Mouse (Mus musculus) monocyte, adult 2 months (primary cell): ENCODE results near the gene Nrde2.
A peak's percentile ranks its signal among the peaks of the same experiment; 100 is the strongest.

ENCODE experiments used
- DNase-seq, 2 experiments: peaks; one replicate each; pipeline ENCODE4 v3.0.0; 2022; ENCODE audit warnings: low spot score in 2 of 2, low read depth in 1 of 2

Nrde2 gene

DNA sequence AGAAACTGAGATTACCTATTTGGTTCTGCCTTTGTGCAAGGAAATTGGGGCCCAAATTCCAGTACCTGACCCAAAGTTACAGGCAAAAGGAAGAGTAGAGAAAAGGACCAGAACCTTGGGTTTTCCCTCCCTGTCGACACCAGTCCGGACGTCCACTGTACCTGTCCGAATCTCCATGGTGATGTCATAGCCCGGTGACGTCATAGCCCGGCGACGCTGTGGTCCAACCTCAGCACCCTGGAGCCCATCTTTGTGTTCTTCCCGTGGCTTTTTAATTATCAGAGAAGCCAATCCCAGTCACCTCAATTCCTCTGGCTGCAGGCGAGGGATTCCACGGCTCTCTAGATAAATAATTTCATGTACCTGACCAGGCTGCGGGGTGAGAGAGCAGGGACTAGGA is 21.3 kb upstream of the Nrde2 start:
- no peak for DNase-seq

DNA sequence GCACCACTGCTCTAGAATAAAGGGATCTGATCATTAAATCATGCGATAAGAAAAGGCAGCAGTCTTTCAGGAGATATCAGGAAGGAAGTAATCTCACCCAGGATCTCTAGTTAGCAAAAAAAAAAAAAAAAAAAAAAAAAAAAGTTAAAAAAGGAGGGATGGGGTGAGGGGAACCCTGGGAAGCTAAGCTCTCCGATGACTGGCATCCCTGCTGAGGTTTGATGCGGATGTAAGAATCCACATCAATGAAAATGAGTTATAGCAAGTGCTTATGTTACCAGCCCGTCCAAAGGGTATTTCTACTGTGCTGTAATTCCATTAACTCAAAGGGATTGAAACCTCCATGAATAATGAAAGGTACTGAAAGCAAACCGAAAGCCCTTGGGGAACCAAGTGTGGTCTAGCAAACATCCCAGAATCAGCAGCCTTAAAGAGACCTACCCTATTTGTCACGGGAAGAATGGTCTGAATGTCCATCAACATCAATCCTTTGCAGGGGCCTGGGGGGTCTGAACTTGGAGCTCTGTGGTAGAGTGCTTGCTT is 19.5 kb upstream of the Nrde2 start:
- no peak for DNase-seq

DNA sequence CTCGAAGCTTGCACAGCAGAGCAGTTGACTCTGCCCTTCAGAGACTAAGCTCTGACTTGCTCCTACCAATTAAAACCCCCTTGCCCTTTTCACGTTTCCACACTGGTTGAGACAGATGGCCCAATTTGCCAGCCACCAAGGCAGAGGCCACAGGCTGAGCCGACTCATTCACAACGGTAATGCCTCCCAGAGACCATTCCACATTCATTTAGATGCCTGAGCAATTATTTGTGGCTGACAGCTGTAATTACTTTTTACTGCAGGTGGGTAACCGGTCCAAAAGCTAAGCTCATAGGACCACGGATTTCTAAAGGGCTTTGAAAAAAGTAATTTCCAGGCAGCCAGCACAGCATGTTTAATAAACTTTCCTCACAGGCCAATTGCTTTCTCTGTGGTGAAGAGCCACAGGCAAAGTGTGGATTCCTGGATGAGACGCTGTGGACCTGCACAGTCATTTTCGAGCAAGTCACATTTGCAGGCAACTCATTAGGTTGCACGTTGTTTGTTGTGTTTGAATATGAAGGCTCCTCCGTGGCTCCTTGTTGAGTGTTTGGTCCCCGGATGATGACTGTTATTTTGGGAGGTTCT is 17.1 kb upstream of the Nrde2 start:
- DNase-seq = no peak

DNA sequence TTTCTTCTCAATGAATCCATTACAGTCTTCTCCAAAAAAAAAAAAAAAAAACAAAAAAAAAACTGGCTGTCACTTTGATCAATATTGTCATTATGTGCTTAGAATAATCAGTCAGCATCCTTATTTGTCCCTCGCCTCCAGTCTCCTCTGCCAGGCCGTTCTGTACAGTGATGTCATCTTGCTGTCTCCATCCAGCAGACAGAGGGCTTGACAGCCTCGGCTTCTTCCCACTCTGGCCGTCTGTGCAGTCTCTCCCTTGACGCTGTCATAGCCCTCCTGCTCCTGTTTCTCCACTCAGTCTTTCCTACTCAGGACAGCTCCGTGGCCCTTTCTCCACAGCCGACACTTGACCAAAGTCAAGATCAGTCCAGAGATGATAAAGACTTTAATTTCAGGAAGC is 13.0 kb upstream of the Nrde2 start:
- DNase-seq = no peak

DNA sequence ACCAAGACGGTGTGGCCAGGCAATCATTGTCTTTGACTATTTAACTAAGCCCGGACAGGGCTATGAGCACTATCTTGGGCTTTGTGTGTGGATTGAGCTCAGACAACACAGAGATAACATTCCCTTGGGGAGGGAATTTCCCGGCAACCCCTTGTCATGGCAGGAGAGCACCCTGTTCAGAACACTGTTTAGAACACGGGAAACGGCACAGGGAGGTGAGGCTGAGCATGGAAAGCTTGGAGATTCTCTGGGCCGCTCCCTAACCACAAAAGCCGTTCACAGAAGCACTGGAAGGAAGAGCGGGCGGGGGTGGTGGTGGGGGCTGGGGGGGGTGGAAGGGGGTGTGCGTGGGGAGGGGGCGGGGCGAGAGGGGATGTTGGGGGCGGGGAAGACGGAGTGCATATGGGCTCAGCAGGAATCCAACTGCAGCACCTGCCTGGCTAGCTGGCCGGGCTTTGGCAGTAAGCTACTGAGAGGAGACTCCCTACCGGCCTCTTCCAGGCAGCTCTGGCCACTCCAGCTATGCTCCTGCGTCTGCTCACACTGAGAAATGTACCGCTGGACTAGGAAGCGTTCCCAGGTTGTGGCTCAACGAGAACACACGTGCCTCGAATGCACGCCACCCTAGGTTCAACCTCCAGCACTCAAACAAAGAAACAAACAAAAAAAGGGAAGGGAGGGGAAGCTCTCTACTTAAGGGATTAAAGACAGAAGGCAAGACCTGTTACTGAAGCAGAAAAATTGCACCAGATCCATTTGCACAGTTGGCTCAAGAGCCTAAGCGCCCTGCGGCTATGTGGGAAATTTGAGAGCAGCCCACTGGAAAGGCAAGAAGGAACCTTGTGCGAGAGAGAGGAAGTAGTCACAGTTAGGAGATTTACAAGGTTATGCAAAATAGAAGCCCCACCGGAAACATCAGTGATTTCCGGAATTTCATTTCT is 8.7 kb upstream of the Nrde2 start:
- peak in 1 of 2 experiments; percentile 7 for DNase-seq

DNA sequence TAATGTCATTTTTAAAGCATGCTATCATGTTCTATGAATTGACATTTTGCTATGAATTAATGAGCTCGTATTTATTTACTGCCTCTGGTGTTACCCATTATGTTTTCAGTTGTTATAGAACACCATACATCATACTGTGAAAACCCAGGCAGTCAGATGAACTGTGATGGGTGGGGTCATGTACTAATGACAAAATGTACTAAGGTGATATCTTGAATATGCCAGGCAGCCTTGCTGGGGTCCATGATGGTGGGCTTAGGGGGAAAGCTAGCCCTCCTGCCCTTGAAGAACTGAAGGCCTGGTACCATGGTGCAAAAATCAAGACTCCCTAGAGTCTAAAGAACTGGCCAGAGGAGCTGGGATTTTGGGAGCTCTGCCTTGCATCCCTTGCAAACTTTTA is 8.0 kb upstream of the Nrde2 start:
- no peak for DNase-seq

DNA sequence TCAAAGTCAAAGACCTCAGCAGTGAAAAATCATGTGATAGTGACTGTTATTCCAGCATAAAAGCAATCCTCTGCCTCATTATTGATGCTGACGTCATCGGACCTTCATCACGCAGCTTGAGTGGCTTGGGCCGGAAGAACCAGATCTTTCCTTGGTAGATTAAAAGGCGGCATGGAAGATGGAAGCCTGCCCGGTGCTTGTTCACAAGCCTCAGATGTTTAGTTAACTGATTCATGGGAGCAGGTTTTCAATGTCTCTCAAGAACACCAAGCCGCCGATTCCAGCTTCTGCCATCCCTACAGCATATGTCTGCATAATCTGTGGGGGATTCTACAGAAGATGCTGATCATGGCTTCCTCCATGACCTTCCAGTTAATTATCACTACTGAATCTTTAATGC is 7.5 kb upstream of the Nrde2 start:
- DNase-seq = no peak

DNA sequence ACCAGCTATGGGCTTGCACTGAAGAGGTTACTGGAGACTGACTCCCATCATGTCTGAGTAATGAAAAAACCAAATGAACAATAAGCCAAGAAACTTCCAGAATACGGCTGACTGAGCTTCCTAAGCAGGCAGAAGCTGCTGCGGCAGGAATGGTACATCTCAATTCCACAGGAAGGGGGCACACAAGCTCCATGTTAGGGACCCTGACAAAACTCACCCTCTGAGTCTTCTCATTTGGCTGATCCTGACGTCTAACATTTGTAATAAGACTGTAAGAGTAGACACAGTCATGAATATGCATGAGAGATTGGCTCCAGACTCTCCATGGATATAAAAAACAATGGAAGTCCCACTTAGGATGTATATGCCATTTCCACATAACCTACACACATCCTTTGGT is 6.7 kb upstream of the Nrde2 start:
- DNase-seq = no peak

DNA sequence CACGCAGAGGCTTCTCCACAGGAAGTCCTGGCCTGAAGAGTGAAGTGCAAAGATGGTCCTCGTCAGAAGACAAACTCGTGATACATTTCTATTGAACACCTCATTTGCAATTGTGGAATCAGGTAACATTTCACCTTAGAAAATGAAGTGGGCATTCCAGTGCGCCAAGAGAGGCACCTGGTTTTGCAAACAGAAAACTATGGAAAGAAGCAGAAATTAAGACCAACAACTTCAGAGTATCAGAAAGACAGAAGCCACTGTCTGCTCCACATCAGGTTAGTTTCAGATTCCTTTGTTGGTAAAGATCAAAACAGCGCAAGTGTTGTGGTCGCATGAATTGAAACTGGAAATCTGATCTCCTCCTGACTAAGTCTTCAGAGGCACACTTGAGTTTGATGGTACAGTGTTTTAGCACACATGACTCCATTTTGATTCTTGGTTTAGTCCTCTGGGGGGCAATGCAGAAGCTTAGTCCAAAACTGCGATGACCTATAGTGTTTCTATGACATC is 5.6 kb upstream of the Nrde2 start:
- DNase-seq = no peak

DNA sequence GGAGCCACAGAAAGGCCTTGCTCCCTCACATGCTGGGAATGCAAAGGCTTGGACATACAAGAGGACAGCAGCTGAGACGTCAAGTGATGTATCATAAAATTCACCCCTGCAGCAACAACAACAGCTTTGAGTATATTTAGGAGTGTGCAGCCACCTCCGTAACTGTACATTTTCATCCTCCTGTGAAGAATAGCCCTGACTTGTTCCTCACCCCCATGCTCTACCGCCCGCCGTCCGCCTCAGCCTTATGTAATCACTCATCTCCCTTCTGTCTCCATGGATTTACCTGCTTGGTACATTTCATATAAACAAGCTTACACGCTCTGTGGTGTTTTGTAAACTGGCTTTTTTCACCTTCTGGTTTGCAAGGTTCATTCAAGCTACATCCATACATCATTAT is 7.0 kb downstream of the Nrde2 start:
- no peak for DNase-seq

DNA sequence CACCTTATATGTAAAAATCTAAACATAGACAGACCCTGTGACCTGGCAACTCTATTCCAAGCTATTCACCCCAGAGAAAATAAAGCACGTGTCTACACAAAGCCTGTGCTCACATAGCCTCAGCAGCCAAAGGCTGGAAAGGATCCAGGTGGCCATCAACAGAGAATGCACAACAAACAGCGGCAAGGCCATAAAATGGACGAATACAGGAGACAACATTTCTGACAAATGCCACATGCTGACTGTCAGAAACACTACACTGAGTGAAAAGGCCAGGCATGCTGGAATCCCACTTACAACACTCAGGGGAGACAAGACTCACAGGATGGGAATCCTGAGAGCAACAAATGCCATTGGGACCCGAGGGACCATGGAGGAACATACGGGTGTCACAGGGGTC is 15.2 kb downstream of the Nrde2 start:
- no peak for DNase-seq

DNA sequence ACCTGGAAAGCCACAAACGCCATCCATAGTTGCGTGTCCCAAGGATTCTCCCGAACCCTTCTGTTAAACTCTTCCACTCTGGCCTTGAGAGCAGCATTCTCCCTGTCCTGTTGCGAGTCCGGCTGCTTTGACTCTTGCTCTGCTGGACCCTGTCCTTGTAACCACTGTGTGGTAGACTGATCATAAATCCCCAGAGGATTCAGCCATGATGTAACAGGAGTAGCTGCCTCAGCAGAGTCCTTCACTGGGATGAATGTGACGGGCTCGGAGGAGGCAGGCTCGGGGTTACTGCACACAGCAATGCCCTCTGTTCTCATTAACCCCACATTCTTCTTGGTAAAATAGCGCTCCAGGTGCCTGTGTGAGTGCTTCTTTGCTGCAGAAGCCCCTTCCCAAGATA is 15.7 kb downstream of the Nrde2 start:
- DNase-seq = no peak

DNA sequence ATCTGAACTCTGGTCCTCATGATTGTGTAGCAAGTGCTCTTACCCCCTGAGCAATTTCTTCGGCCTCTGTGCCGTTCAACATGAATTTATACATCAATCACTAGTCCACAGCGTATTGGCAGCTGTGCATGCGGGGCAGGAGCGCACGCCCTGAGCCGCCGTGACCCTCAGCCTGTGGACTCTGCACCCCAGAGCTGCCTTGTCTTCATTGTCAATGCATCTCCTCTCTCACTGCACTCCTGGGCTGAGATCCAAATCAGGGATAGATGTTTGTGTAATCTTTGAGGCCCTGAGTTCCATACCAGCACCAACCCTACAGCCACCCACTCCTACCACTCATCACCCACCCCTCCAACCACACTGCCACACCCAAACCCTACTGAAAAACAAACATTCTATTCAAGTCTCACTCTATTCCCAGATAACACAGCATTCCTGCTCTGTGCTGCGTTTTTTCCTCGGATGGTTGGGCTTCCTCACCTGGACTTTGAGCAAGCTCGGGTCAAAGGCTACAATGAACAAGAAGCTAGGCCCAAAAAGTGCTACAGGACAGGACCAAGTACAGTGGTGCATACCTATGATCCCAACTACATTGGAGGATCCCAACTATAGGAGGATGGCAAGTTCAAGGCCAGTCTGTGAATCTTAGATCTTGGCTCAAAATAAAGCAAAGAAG is 16.5 kb downstream of the Nrde2 start:
- no peak for DNase-seq

DNA sequence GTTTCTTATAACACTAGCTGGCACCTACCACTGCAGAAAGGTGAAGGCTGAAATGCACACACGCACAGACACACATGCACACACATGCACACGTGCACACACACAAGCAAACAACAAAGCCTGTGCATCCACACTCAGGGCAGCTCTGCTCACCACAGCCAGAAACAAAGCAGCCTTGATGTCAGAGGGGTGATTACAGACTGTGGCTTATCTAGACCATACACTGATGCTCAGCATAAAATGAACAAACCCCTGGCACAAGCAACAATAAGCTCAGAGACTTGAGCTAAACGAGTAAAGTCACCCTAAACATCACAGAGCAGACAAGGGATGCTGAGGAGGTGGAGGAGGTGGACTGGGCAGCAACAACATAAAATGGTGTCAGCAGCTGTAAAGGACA is 24.3 kb downstream of the Nrde2 start:
- no peak for DNase-seq

DNA sequence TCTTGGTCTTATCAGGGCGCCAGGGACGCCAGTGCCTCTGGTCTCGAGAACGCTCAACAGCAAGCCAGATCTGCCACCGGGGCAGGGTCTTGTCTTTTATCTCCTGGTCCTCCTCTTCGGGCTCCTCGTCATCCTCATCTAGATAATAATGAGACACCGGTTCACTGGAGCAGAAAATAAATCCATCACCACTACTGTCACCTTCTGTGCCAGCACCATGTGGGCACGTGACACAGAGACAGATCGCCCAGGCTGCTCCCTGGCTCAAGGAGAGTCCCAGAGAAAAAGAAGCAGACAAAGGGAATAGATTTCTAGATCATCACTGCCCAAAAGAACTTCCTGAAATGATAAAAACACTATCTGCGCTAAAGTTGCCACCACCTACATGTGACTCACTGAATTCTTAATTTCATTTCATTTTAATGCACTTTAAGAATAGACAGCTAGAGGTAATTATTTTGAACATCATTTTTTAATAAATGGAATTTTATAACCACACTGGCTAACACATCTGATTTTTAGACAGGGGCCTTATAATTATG is 25.0 kb downstream of the Nrde2 start:
- DNase-seq = no peak

DNA sequence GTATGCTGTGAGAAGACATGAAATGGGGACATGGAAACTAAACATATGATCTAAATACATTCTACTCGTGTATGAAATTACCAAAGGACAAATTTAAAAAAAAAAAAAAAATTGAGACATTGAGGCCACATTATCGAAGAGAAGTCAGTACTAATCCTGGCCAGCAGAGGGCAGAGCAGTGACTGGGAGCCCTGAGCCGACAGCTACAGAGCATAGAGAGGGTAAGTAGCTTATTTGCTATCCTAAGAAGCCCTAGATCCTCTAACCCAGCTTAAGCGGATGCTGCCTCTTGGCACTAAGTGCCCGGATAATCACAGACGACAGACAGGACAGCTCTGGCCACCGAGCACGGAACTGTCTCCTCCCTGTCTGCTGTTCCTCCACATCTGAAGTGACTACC is 27.8 kb downstream of the Nrde2 start:
- peak; percentile 10 to 39 for DNase-seq

DNA sequence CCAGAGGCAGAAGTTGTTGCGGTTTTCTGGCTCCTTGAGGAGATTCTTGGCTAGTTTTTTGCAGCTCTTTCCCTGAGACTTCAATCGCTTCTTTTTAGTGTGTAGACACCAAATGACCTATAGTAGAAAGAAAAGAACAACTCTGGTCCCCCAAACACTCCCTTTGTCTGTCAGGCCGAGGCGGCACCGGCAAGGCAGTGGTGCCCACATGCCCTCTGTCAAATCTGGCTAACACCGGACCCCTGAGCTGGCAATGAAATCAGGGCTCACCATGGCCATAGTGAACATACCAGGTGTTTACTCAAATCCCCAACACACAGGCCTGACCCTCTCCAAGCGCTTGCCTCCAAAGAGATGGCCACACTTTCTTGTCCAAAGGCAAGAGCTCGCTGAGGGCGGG is 28.3 kb downstream of the Nrde2 start:
- DNase-seq = no peak

DNA sequence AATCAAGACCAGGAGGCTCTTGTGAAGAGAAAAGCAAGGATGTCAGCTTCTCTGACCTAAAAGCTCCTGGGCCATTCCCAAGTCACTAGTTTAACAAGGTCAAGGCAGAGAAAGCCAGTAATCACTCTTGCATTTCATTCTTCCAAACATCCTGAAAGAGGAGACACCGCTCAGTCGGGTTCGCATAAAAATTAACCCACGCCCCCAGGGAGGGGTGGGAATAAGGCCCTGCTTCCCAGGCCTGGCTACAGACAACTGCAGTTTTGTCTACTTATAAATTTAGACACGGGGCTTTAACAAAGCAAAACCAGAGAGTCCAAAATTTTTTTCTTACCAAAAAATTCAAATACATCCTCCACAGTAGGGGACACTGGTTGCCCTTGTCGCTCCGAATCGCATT is 30.5 kb downstream of the Nrde2 start:
- DNase-seq = no peak

DNA sequence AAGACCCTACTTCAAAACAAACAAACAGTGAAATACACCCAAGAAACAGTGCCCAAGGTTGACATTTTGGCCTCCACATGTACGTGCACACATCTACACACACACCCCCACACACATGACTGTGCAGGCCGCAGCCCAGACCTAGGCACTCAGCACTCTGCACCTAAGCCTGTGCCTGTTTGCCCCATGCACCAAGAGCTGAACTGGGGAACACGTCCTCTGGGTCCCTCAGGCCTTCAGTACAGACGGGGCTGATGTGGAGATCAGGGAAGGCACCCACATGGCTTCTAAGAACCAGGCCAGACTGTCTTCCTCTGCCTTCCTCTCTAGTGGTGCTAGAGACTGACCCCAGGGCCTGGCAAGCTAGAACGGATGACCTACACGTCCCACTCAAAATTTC is 30.9 kb downstream of the Nrde2 start:
- DNase-seq = no peak

DNA sequence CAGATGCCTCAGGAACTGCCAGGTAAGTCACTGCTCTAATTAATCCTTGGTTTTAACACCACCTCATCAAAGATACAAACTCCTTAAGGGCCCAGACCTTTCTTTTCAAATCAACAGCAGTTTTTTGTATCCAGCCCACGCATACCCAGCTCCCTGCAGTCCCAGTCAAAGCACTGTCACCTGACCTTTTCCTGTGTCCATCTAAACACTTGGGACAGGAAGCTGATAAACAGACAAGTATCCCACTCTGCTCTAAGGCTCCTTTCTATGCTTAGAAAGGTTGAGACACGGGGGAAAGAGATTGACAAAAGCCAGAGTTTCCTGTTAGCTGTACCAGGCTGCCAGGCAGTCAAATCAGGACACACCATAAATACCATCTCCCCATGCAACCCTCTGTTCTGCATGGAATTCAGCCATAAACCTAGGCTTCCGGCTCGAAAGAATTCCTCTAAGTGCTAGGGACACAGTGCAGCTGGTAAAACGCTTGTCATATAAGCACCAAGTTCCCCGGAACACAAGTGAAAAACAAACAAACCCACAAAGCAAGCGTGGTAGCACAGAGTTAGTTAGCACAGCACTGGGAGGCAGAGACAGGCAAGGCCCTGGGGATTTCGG is 31.5 kb downstream of the Nrde2 start:
- DNase-seq = no peak
